Mouse (Mus musculus): Measurements from ENCODE around the gene Sacs. TPM values are rescaled to one million over a fixed set of nuclear protein-coding genes. Genes with fewer than 3 reads are reported as not detected.

Sacs gene
- polyA plus RNA-seq, 1 experiment from 2014 or later: 8.3 TPM

DNA sequence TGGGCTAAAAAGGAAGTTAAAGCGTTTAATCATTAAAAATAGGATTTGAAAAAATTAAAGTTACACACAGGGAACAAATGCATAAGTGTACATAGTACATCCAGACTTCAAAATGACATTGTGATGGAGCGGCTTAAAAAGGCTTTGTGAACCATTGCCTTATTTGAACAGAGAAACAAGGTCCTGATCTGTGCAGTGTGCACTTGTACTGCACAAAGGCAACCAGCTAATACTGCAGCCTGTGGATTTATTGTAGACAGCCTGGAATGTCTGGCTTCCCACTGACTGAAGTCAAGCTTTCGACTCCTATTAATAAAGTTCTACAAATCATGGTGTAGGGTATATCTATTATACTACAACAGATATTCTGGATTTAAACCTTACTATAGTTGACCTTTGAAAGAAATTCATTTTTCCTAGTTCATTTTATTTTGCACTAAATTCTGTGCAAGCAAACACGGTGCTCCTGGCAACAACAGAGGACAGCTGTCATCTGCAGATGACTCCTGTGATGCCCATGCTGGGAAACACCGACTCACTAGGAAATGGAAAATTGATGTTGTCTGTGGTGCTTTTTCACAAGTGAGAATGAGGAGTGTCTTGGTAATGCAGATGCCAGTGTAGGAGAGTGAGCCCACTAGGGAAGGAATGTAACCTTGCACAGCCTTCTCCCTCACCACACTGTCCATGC lies 86.3 kb downstream of the Sacs start:
- Histone ChIP-seq H3K4me3 (replicated peaks) (no peak overlapping the region), H3K36me3 (replicated peaks) (no peaks in the 10 kb centered on the region), H3K4me1 (peaks cover 3% of the 10 kb centered on the region; the same call in 1 of the 2 replicates), H3K9me3 (no peaks in the 10 kb centered on the region), H3K9ac (no peak overlapping the region), H3K4me2 (no peak overlapping the region), H3K27ac (no peak overlapping the region), H3K27me3 (no peaks in the 10 kb centered on the region)
- 82% methylated on average over 5 of the region's 5 CpGs for WGBS
- ATAC-seq (ENCODE audit: low FRiP score): no peak

GRCm38 (mm10) chr14:61226151-61226550 lies 87.9 kb downstream of the Sacs start:
- H3K9ac ChIP-seq: no peak overlapping the region
- WGBS: 73% methylated on average over 1 of the region's 1 CpGs
- H3K36me3 ChIP-seq (replicated peaks): no peaks in the 10 kb centered on the region
- H3K27ac ChIP-seq: no peak overlapping the region
- no peak for ATAC-seq (ENCODE audit: low FRiP score)
- H3K4me1 ChIP-seq: peaks cover 3% of the 10 kb centered on the region; the same call in 1 of the 2 replicates
- no peak overlapping the region for H3K4me3 ChIP-seq (replicated peaks)
- no peaks in the 10 kb centered on the region for H3K27me3 ChIP-seq
- H3K9me3 ChIP-seq: no peaks in the 10 kb centered on the region
- H3K4me2 ChIP-seq: no peak overlapping the region

- no peak for ATAC-seq (ENCODE audit: low FRiP score)
- H3K9me3 ChIP-seq: no peaks in the 10 kb centered on the region
- no peaks in the 10 kb centered on the region for H3K4me1 ChIP-seq
- no peak overlapping the region for H3K4me2 ChIP-seq
- no peaks in the 10 kb centered on the region for H3K27me3 ChIP-seq
- no peak overlapping the region for H3K27ac ChIP-seq
- no peak overlapping the region for H3K4me3 ChIP-seq (replicated peaks)
- no peaks in the 10 kb centered on the region for H3K36me3 ChIP-seq (replicated peaks)
- no peak overlapping the region for H3K9ac ChIP-seq
- WGBS: 87% methylated on average over 5 of the region's 5 CpGs
Observed at GRCm38 (mm10) chr14:61229763-61230162, 91.5 kb downstream of the Sacs start.

- no peak for ATAC-seq (ENCODE audit: low FRiP score)
- 94% methylated on average over 4 of the region's 4 CpGs for WGBS
Observed at GRCm38 (mm10) chr14:61230179-61230578, 91.9 kb downstream of the Sacs start.

GRCm38 (mm10) chr14:61232016-61232568 lies 93.8 kb downstream of the Sacs start:
- no peak overlapping the region for H3K9ac ChIP-seq
- no peaks in the 10 kb centered on the region for H3K36me3 ChIP-seq (replicated peaks)
- H3K9me3 ChIP-seq: no peaks in the 10 kb centered on the region
- no peak overlapping the region for H3K4me3 ChIP-seq (replicated peaks)
- peaks cover 8% of the 10 kb centered on the region; the same call in 1 of the 2 replicates for H3K4me1 ChIP-seq
- H3K4me2 ChIP-seq: no peak overlapping the region
- H3K27ac ChIP-seq: no peak overlapping the region
- no peak for ATAC-seq (ENCODE audit: low FRiP score)
- 92% methylated on average over 13 of the region's 13 CpGs for WGBS
- no peaks in the 10 kb centered on the region for H3K27me3 ChIP-seq

More at GRCm38 (mm10) chr14:61230179-61230578, 91.9 kb downstream of the Sacs start:
- no peaks in the 10 kb centered on the region for H3K36me3 ChIP-seq (replicated peaks)
- H3K9me3 ChIP-seq: no peaks in the 10 kb centered on the region
- no peak overlapping the region for H3K4me2 ChIP-seq
- no peak overlapping the region for H3K4me3 ChIP-seq (replicated peaks)
- H3K27ac ChIP-seq: no peak overlapping the region
- no peak overlapping the region for H3K9ac ChIP-seq
- H3K27me3 ChIP-seq: no peaks in the 10 kb centered on the region
- H3K4me1 ChIP-seq: no peaks in the 10 kb centered on the region

DNA sequence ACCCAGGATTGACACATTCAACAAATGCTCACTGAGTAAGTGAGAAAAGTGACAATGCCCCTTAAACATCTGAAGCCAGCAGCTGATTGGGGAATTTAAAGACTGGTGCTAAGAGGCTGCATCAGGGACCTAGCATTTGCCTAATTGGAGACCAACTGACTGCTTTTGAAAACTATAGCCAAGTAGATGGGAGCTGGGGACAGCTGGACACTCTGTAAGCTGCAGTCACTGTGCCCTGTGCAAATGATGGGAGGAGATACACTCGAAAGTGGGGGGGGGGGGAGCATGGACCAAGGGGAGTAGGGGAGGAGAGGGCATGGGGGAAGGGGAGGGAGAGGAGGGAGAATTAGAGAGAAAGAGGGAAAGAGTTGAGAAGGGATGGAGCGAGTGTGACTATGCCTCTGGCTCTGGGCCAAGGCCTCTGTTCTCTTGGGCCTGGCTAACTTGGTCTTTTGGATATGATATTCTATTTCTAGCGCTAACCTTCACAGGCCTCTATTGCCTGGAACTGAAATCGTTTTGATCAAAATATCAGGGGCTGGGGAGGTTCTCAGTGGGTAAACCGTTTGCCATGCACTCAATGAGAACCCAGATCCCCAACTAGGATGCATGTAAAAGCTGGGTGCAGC lies 97.7 kb downstream of the Sacs start:
- Histone ChIP-seq H3K4me2 (no peak overlapping the region), H3K4me1 (peaks cover 8% of the 10 kb centered on the region; the same call in 1 of the 2 replicates), H3K36me3 (replicated peaks) (no peaks in the 10 kb centered on the region), H3K9ac (no peak overlapping the region), H3K4me3 (replicated peaks) (no peak overlapping the region), H3K27me3 (no peaks in the 10 kb centered on the region), H3K9me3 (no peaks in the 10 kb centered on the region), H3K27ac (peak overlapping the region; percentile 53)
- WGBS: 37% methylated on average over 5 of the region's 5 CpGs
- peak; percentile 36; the same call in 1 of the 2 replicates for ATAC-seq (ENCODE audit: low FRiP score)

- Histone ChIP-seq H3K27ac (peak overlapping the region; percentile 38; the same call in 1 of the 2 replicates), H3K4me1 (peaks cover 8% of the 10 kb centered on the region; the same call in 1 of the 2 replicates), H3K9ac (no peak overlapping the region), H3K27me3 (no peaks in the 10 kb centered on the region), H3K4me3 (replicated peaks) (no peak overlapping the region), H3K9me3 (no peaks in the 10 kb centered on the region), H3K4me2 (no peak overlapping the region), H3K36me3 (replicated peaks) (no peaks in the 10 kb centered on the region)
- no peak for ATAC-seq (ENCODE audit: low FRiP score)
- WGBS: 20% methylated on average over 4 of the region's 4 CpGs
Observed at GRCm38 (mm10) chr14:61237101-61237654, 98.9 kb downstream of the Sacs start.

- Histone ChIP-seq H3K27me3 (no peaks in the 10 kb centered on the region), H3K4me3 (replicated peaks) (no peak overlapping the region), H3K27ac (no peak overlapping the region), H3K4me2 (no peak overlapping the region), H3K9me3 (no peaks in the 10 kb centered on the region), H3K4me1 (peaks cover 8% of the 10 kb centered on the region; the same call in 1 of the 2 replicates), H3K36me3 (replicated peaks) (no peaks in the 10 kb centered on the region), H3K9ac (no peak overlapping the region)
- ATAC-seq (ENCODE audit: low FRiP score): no peak
- WGBS: 79% methylated on average over 9 of the region's 9 CpGs
Observed at GRCm38 (mm10) chr14:61238751-61239150, 100.5 kb downstream of the Sacs start.

DNA sequence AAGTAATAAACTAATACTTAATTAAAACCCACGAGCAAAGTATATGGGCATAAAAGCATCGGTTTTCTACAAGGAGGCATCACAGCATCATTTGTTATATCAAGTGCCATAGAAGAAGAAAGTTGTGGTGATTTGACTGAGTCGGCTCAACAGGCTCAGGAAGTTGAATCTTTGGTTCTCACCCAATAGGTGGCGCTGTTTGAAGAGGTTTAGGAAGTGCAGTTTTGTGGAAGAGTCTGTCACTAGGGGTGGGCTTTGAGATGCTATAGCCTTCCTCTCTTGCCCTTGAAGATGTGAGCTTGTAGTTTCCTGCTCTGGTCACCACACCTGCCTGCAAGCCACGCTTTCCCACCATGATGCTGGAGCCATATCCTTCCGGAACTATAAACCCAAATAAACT lies 104.4 kb downstream of the Sacs start:
- H3K36me3 ChIP-seq (replicated peaks): no peaks in the 10 kb centered on the region
- 42% methylated on average over 6 of the region's 6 CpGs for WGBS

DNA sequence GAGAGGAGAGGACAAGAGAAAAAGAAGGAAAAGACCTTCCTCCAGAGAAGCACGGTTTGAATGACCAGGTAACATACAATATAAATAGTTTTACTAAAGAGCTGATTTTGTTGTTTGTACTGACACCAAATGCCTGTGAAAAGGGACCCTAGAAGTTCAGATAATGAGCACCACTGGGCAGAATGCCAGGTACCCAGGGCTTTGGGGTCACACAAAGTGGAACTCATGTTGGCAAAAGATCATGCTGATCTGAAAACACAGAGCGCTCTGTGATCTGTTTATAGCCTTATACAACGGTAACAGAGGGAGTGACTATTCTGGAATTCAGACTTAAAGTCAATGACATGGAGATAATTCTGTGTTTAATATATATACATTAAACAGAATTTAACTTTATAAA lies 108.2 kb downstream of the Sacs start:
- Histone ChIP-seq H3K9ac (no peak overlapping the region), H3K36me3 (replicated peaks) (no peaks in the 10 kb centered on the region), H3K27ac (no peak overlapping the region), H3K4me1 (no peaks in the 10 kb centered on the region), H3K4me2 (no peak overlapping the region), H3K4me3 (replicated peaks) (no peak overlapping the region), H3K27me3 (no peaks in the 10 kb centered on the region), H3K9me3 (peaks cover 10% of the 10 kb centered on the region; the same call in 1 of the 2 replicates)
- no peak for ATAC-seq (ENCODE audit: low FRiP score)
- WGBS: 87% methylated on average over 3 of the region's 3 CpGs

More for the DNA sequence above, 104.4 kb downstream of the Sacs start:
- Histone ChIP-seq H3K4me3 (replicated peaks) (no peak overlapping the region), H3K4me1 (no peaks in the 10 kb centered on the region), H3K27me3 (no peaks in the 10 kb centered on the region), H3K9me3 (peaks cover 4% of the 10 kb centered on the region; the same call in 1 of the 2 replicates), H3K4me2 (no peak overlapping the region), H3K9ac (no peak overlapping the region), H3K27ac (no peak overlapping the region)
- no peak for ATAC-seq (ENCODE audit: low FRiP score)

DNA sequence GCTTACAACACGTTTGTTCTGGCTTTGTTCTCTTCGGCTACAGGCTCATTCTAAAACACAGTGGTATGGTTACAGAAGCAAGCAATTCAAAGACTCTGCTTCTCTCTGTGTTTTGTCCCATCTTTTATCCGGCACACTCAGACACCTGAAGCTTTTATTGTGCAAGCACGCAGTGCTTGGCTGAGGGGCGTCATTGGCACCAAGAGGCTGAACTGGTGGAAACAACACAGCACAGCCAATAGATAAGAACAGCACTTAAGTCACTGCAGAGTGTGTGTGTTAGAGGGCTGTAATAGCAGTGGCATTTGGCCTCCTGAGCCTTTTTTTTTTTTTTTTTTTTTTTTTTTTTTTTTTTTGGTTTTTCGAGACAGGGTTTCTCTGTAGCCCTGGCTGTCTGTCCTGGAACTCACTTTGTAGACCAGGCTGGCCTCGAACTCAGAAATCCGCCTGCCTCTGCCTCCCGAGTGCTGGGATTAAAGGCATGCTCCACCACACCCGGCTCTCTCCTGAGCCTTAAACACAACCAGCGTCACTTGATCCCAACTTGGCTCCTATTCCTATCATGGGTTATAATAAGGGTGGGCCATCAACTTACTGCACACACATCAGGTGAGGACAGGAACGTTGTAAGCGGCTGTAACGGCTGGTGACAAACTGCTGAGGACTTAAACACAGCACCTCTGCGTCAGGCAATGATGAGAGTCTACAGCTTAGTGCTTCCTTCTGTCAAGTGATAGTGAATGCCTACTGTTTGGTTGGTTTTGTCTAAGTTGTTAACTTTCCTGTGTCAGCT lies 114.5 kb downstream of the Sacs start:
- 90% methylated on average over 15 of the region's 15 CpGs for whole genome bisulfite sequencing
- Histone ChIP-seq H3K9ac (no peak overlapping the region), H3K27me3 (no peaks in the 10 kb centered on the region), H3K36me3 (replicated peaks) (no peaks in the 10 kb centered on the region), H3K27ac (no peak overlapping the region), H3K9me3 (peaks cover 7% of the 10 kb centered on the region; the same call in 1 of the 2 replicates), H3K4me2 (no peak overlapping the region), H3K4me3 (replicated peaks) (no peak overlapping the region), H3K4me1 (no peaks in the 10 kb centered on the region)
- ATAC-seq (ENCODE audit: low FRiP score): no peak

DNA sequence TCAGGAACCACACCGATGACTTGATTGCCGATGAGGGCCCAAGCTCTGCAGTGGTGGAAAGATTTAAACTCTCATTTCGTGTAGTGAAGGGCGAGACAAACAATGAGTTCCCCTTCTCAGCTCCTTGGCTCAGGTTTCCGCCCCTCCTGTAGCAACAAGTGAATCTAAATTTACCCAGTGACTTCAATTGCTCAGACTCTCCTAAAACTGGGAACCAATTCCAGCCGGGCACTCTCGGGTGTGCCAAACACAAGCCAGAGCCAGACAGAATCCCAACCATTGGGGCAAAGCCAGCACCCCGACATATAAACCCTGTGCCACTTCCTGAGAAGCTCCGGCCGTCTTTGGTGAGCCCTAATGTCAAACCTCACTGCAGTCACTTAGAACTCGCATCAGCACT lies 120.1 kb downstream of the Sacs start, which contains the start of gene Sgcg:
Gene Sgcg, minus strand, starts transcription at position 139 of the 400 bp plus-strand sequence.
- Histone ChIP-seq H3K4me2 (no peak within 1 kb of the TSS), H3K27ac (no peak within 1 kb of the TSS), H3K9ac (no peak within 1 kb of the TSS), H3K27me3 (no peaks in the 10 kb centered on the region), H3K4me3 (replicated peaks) (no peak within 1 kb of the TSS), H3K4me1 (no peaks in the 10 kb centered on the region), H3K9me3 (no peaks in the 10 kb centered on the region), H3K36me3 (replicated peaks) (no peaks in the 10 kb centered on the region)
- 65% methylated on average over 11 of the region's 11 CpGs for WGBS
- ATAC-seq (ENCODE audit: low FRiP score): no peak

Measured in forebrain, embryonic 12.5 days (tissue).